ENCODE assay signal across 10 mouse cellular contexts in the genomic region with DNA sequence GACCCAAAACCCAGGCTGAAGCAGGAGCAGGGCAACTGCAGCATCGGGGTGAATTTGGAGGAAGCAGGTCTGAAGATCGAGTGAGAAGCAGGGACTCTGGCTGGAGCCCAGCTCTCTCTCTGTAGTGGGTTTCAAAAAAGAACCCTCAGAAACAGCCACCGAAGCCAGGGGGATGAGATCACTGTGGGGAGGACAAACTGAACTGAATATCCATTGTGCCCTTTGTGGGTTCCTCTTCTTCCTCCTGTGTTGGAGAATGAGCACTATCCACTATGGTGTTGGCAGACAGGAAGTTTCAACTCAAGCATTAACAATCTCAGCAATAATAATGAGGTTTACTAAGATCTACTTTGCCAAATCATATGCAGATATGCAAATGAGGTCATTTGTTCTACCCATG. TPM values are rescaled to one million over a fixed set of nuclear protein-coding genes. Genes with fewer than 3 reads are reported as not detected.
DNase-seq lines count a peak whose midpoint lies in the region; ATAC-seq and TF ChIP-seq lines count a peak whose summit lies in the region.
"Had no signal": no experiment of that assay in that cellular context is flagged by ENCODE, and none has a peak within 500 bp of the region (broad histone marks: within the 10 kb centered on the region; RNA-seq: fewer than 3 reads in every experiment).

No protein-coding gene starts in this region.

- peak overlapping the region; percentile 58 for H3K9ac ChIP-seq in forebrain, embryonic 14.5 days (ENCODE audit: low read length)
- peak overlapping the region; percentile 64 for H3K9ac ChIP-seq in midbrain, embryonic 13.5 days (replicated peaks)

- no peak for TF ChIP-seq CTCF in gastrocnemius, adult 2 months (IDR thresholded peaks at IDR 0.05)

- no peak for DNase-seq in gastrocnemius, adult 2 months
- no peak for DNase-seq in gastrocnemius, adult 8-10 months (ENCODE audit: low spot score in 2 of 2)
- DNase-seq in Muller cell, postnatal 12 days (ENCODE audit: inconsistent ontology term): peak; percentile 84
- peak; percentile 80 for DNase-seq in forebrain, embryonic 14.5 days (ENCODE audit: low spot score)
- no peak for DNase-seq in T-cell, adult 2 months (ENCODE audit: low spot score)
- no peak for DNase-seq in left cerebral cortex, adult 11 months (ENCODE audit: low spot score)
- DNase-seq in kidney, postnatal 10 days: no peak
- DNase-seq: kidney, adult 2 months; lung, postnatal 14 days had no signal

- H3K4me3 ChIP-seq in gastrocnemius, adult 2 months: no peak overlapping the region
- 0 out of 2 replicates have a peak overlapping the region, but pooled peaks have one; percentile 31 for H3K4me3 ChIP-seq in forebrain, embryonic 14.5 days (ENCODE audit: low read depth, low read length)
- H3K4me3 ChIP-seq in midbrain, embryonic 13.5 days (replicated peaks): peak overlapping the region; percentile 76

- 0 out of 2 replicates have a peak overlapping the region, but pooled peaks have one; percentile 24 for H3K27ac ChIP-seq in gastrocnemius, adult 2 months
- H3K27ac ChIP-seq in forebrain, embryonic 14.5 days (ENCODE audit: low read depth, low read length): peak overlapping the region; percentile 83
- peak overlapping the region; percentile 75; the same call in 1 of the 2 replicates for H3K27ac ChIP-seq in midbrain, embryonic 13.5 days

- peak overlapping the region; percentile 81 for H3K4me2 ChIP-seq in forebrain, embryonic 14.5 days (ENCODE audit: low read length)
- peak overlapping the region; percentile 75 for H3K4me2 ChIP-seq in midbrain, embryonic 13.5 days (replicated peaks)

- 11% methylated on average over 3 of the region's 3 CpGs for WGBS in forebrain, embryonic 14.5 days
- 37% methylated on average over 3 of the region's 3 CpGs for WGBS in midbrain, embryonic 13.5 days

- H3K9me3 ChIP-seq in forebrain, embryonic 14.5 days (replicated peaks; ENCODE audit: control insufficient read depth, low read length): peaks cover 2% of the 10 kb centered on the region; the same call in 1 of the 2 replicates
- peaks cover 2% of the 10 kb centered on the region; the same call in 1 of the 2 replicates for H3K9me3 ChIP-seq in midbrain, embryonic 13.5 days

- intact Hi-C loops in gastrocnemius, adult 2 months (cut with DNase I): no loop called here

- H3K4me1 ChIP-seq in forebrain, embryonic 14.5 days (ENCODE audit: control insufficient read depth, insufficient read depth, low read length): peaks cover 48% of the 10 kb centered on the region
- peaks cover 76% of the 10 kb centered on the region for H3K4me1 ChIP-seq in midbrain, embryonic 13.5 days (replicated peaks)

- peak; percentile 66 for ATAC-seq in forebrain, embryonic 14.5 days
- peak; percentile 21; the same call in 1 of the 2 replicates for ATAC-seq in midbrain, embryonic 13.5 days

- H3K27me3 ChIP-seq in forebrain, embryonic 14.5 days (replicated peaks; ENCODE audit: control insufficient read depth, insufficient read depth, low read length): no peaks in the 10 kb centered on the region
- H3K27me3 ChIP-seq in midbrain, embryonic 13.5 days: no peaks in the 10 kb centered on the region

- peaks cover 42% of the 10 kb centered on the region for H3K36me3 ChIP-seq in forebrain, embryonic 14.5 days (ENCODE audit: control insufficient read depth, insufficient read depth, low read length)
- peaks cover 37% of the 10 kb centered on the region for H3K36me3 ChIP-seq in midbrain, embryonic 13.5 days

RNA-seq across cellular contexts. Expression of a gene that starts 7.1 kb away (rescaled TPM):
- 10 to 100 TPM; 20.7 to 24.1 TPM for total RNA-seq in gastrocnemius, adult 2 months (2021)
- 10 to 100 TPM; 27.2 to 48.0 (median 33.1) TPM for total RNA-seq in gastrocnemius, adult 8-10 months (2022)
- 50.8 and 78.5 TPM in 2 replicates for polyA plus RNA-seq in forebrain, embryonic 14.5 days (2014; fragmentation: Nextera tagmentation; extraction: Ambion mirVana)
- polyA plus RNA-seq in midbrain, embryonic 13.5 days (2015; fragmentation: Nextera tagmentation; extraction: Ambion mirVana): 77.4 and 77.9 TPM in 2 replicates

RNA-seq across cellular contexts. Expression of a gene that starts 54.7 kb away (rescaled TPM):
- 10 to 100 TPM; 15.6 to 15.7 TPM for total RNA-seq in gastrocnemius, adult 2 months (2021)
- total RNA-seq in gastrocnemius, adult 8-10 months (2022): 10 to 100 TPM; 15.8 to 19.9 (median 18.4) TPM
- 8.9 and 12.2 TPM in 2 replicates for polyA plus RNA-seq in forebrain, embryonic 14.5 days (2014; fragmentation: Nextera tagmentation; extraction: Ambion mirVana)
- 15.6 and 16.1 TPM in 2 replicates for polyA plus RNA-seq in midbrain, embryonic 13.5 days (2015; fragmentation: Nextera tagmentation; extraction: Ambion mirVana)

Comparison
In these comparisons a context has a peak if more than half of its experiments do, and no peak if none do; other contexts are left out.
1. DNase-seq: peak in Muller cell, postnatal 12 days (single experiment) and forebrain, embryonic 14.5 days (single experiment); none in gastrocnemius, adult 2 months (single experiment), gastrocnemius, adult 8-10 months (0 of 2), T-cell, adult 2 months (single experiment), left cerebral cortex, adult 11 months (single experiment) and kidney, postnatal 10 days (single experiment).
2. H3K27ac ChIP-seq: peak in every context shown above with its lines; median percentile 83 in forebrain, embryonic 14.5 days; 75 in midbrain, embryonic 13.5 days; 24 in gastrocnemius, adult 2 months.